Comparison of ENCODE assay signal across 8 mouse cellular contexts in the genomic region with DNA sequence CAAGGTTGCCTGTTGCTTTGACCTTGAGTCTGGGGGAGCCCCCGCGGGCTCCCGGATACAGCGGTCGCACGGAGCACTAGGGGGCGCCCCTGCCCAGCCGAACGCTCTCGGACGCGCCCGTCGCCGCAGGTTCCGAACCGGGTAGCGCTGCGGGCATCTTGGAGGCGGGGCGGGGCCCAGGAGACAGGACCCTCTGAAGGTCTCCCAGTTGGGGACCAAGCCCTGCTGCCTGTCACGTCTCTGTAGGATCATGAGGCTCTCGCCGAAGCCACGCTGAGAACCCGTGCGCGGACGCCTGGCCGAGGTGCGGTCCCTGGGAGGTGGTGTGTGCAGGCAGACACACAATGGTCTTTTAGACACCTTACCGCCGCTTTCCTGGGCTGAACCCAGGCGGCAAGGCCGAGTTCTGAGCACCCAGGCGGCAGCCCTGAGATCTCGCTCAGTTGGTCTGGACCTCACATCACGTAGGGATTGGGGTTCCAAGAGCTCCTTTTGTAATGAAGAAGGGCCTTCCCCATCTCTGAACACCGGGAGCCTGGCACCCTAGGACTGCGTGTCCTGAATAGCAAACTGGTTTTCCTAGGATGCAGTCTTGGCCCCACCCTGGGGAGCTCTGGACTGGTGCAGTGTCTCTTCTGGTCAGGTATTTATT.
DNase-seq lines count a peak whose midpoint lies in the region; ATAC-seq lines count a peak whose summit lies in the region.

No protein-coding gene starts in this region.

- peak overlapping the region; percentile 57 for H3K4me3 ChIP-seq in intestine, embryonic 15.5 days (replicated peaks)

- no peaks in the 10 kb centered on the region for H3K36me3 ChIP-seq in intestine, embryonic 15.5 days

- intact Hi-C loops in left cerebral cortex, postnatal 14 days (cut with DNase I): loop anchor here (1.0 to 10.0 kb wide), 3 partner anchors 122 to 472 kb away; no protein-coding TSS in a partner anchor

- H3K4me1 ChIP-seq in intestine, embryonic 15.5 days (replicated peaks): peaks cover 29% of the 10 kb centered on the region

- peak overlapping the region; percentile 90 for H3K4me2 ChIP-seq in intestine, embryonic 15.5 days (replicated peaks)

- ATAC-seq in intestine, embryonic 15.5 days: peak; percentile 86
- ATAC-seq in megakaryocyte-erythroid progenitor cell, adult 5-6 weeks (replicated peaks; ENCODE audit: low FRiP score, low TSS enrichment, poor library complexity, severe bottlenecking): peak; percentile 46; the same call in 1 of the 2 replicates

- H3K9me3 ChIP-seq in intestine, embryonic 15.5 days: no peaks in the 10 kb centered on the region

- no peak overlapping the region for H3K27ac ChIP-seq in intestine, embryonic 15.5 days

- H3K27me3 ChIP-seq in intestine, embryonic 15.5 days (replicated peaks): no peaks in the 10 kb centered on the region

- peak; percentile 56 for DNase-seq in adrenal gland, adult 8-10 months
- DNase-seq in embryo, embryonic 11 days: peak; percentile 90
- DNase-seq in gastrocnemius, postnatal 25 days: peak; percentile 69
- DNase-seq in left cerebral cortex, postnatal 14 days (ENCODE audit: low spot score in 2 of 2): peak; percentile 78 to 88
- peak; percentile 90 for DNase-seq in right cerebral cortex, postnatal 25 days
- DNase-seq in urinary bladder, postnatal 36 days (ENCODE audit: low spot score in 2 of 2): peak; percentile 72 to 78

- peak overlapping the region; percentile 43 for H3K9ac ChIP-seq in intestine, embryonic 15.5 days

- WGBS in intestine, embryonic 15.5 days: 2% methylated on average over 40 of the region's 40 CpGs
